Mouse (Mus musculus): ENCODE results near the gene AL732309.1. TPM values are rescaled to one million over a fixed set of nuclear protein-coding genes. Genes with fewer than 3 reads are reported as not detected.
A peak's percentile ranks its signal among the peaks of the same experiment; 100 is the strongest.
"Not testable (repeated sequence)": the region's sequence is repeated elsewhere in the genome, so short reads cannot be mapped to it uniquely, and the experiment has no call there.

Gene AL732309.1
- total RNA-seq, 2 experiments from 2014 or later: 5.2 to 7.4 TPM

GRCm38 (mm10) chr2:25267746-25268309 is 21.2 kb upstream of the AL732309.1 start:
- ATAC-seq (replicated peaks; ENCODE audit: poor library complexity, severe bottlenecking): no peak

- no peak for ATAC-seq (replicated peaks; ENCODE audit: poor library complexity, severe bottlenecking)
These were observed 20.6 kb upstream of the AL732309.1 start for GRCm38 (mm10) chr2:25267241-25267640.

- ATAC-seq (replicated peaks; ENCODE audit: poor library complexity, severe bottlenecking): no peak
These were observed 20.1 kb upstream of the AL732309.1 start for GRCm38 (mm10) chr2:25266720-25267119.

GRCm38 (mm10) chr2:25265897-25266656 is 19.4 kb upstream of the AL732309.1 start:
- ATAC-seq (replicated peaks; ENCODE audit: poor library complexity, severe bottlenecking): peak; percentile 55

GRCm38 (mm10) chr2:25264851-25265250 is 18.2 kb upstream of the AL732309.1 start:
- ATAC-seq (replicated peaks; ENCODE audit: poor library complexity, severe bottlenecking): no peak

- ATAC-seq (replicated peaks; ENCODE audit: poor library complexity, severe bottlenecking): no peak
These were observed 17.6 kb upstream of the AL732309.1 start for GRCm38 (mm10) chr2:25264286-25264660.

- no peak for ATAC-seq (replicated peaks; ENCODE audit: poor library complexity, severe bottlenecking)
These were observed 17.1 kb upstream of the AL732309.1 start for GRCm38 (mm10) chr2:25263623-25264285.

- ATAC-seq (replicated peaks; ENCODE audit: poor library complexity, severe bottlenecking): peak; percentile 20
These were observed 16.3 kb upstream of the AL732309.1 start for GRCm38 (mm10) chr2:25262795-25263622.

- ATAC-seq (replicated peaks; ENCODE audit: poor library complexity, severe bottlenecking): peak; percentile 89
These were observed 15.7 kb upstream of the AL732309.1 start, which contains the start of gene Tprn for GRCm38 (mm10) chr2:25262291-25262767. Gene Tprn (plus strand): TSS chr2:25262618.

GRCm38 (mm10) chr2:25261870-25262269 is 15.2 kb upstream of the AL732309.1 start:
- ATAC-seq (replicated peaks; ENCODE audit: poor library complexity, severe bottlenecking): no peak

- no peak for ATAC-seq (replicated peaks; ENCODE audit: poor library complexity, severe bottlenecking)
These were observed 12.2 kb upstream of the AL732309.1 start for GRCm38 (mm10) chr2:25258887-25259286.

- ATAC-seq (replicated peaks; ENCODE audit: poor library complexity, severe bottlenecking): not testable (repeated sequence)
These were observed 10.6 kb upstream of the AL732309.1 start for GRCm38 (mm10) chr2:25257250-25257649.

GRCm38 (mm10) chr2:25256443-25257109 is 9.9 kb upstream of the AL732309.1 start:
- ATAC-seq (replicated peaks; ENCODE audit: poor library complexity, severe bottlenecking): peak; percentile 62

- peak; percentile 91 for ATAC-seq (replicated peaks; ENCODE audit: poor library complexity, severe bottlenecking)
These were observed 8.7 kb upstream of the AL732309.1 start, which contains the start of gene Tmem203 for GRCm38 (mm10) chr2:25255284-25255779. Gene Tmem203 (plus strand): TSS chr2:25255439.

- no peak for ATAC-seq (replicated peaks; ENCODE audit: poor library complexity, severe bottlenecking)
These were observed 5.7 kb upstream of the AL732309.1 start for GRCm38 (mm10) chr2:25252331-25252730.

GRCm38 (mm10) chr2:25244144-25244543 is 2.5 kb downstream of the AL732309.1 start:
- no peak for ATAC-seq (replicated peaks; ENCODE audit: poor library complexity, severe bottlenecking)

- ATAC-seq (replicated peaks; ENCODE audit: poor library complexity, severe bottlenecking): no peak
These were observed 3.3 kb downstream of the AL732309.1 start for GRCm38 (mm10) chr2:25243342-25243741.

GRCm38 (mm10) chr2:25242101-25242506 is 4.6 kb downstream of the AL732309.1 start, which contains the start of the genes Rnf208 and Cysrt1:
Gene Rnf208 (plus strand): TSS chr2:25242255.
Gene Cysrt1 (minus strand): TSS chr2:25242452.
- ATAC-seq (replicated peaks; ENCODE audit: poor library complexity, severe bottlenecking): no peak

GRCm38 (mm10) chr2:25241438-25241775 is 5.3 kb downstream of the AL732309.1 start:
- no peak for ATAC-seq (replicated peaks; ENCODE audit: poor library complexity, severe bottlenecking)
